Mouse (Mus musculus): ENCODE measurements around the gene Exoc3l. TPM values are rescaled to one million over a fixed set of nuclear protein-coding genes. Genes with fewer than 3 reads are reported as not detected.
"Not testable (repeated sequence)": the region's sequence is repeated elsewhere in the genome, so short reads cannot be mapped to it uniquely, and the experiment has no call there.

Gene Exoc3l
- total RNA-seq, 2 experiments from 2014 or later: 1.4 to 2.5 TPM

DNA sequence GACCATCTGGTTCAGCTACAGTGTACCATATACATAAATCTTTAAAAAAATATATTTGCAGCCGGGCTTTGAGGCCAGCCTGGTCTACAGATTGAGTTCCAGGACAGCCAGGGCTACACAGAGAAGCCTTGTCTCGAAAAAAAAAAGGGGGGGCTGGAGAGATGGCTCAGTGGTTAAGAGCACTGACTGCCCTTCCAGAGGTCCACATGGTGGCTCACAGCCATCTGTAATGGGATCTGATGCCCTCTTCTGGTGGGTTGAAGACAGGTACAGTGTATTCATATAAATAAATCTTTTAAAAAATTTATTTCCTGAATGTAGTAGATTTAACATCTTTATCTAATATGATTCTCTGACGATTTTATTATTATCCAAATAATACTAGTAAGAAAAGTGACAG lies 4.1 kb downstream of the Exoc3l start:
- DNase-seq: not testable (repeated sequence)

DNA sequence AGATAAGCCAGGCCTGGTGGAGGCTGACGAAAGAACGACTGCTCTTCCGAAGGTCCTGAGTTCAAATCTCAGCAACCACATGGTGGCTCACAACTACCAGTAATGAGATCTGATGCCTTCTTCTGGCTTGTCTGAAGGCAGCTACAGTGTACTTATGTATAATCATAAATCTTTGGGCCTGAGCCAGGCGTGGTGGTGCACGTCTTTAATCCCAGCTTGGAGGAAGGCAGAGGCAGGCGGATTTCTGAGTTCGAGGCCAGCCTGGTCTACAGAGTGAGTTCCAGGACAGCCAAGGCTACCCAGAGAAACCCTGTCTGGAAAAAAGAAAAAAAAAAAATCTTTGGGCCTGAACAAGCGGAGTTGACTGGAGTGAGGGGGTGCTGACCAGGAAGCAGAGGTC lies 4.5 kb downstream of the Exoc3l start:
- DNase-seq: not testable (repeated sequence)

DNA sequence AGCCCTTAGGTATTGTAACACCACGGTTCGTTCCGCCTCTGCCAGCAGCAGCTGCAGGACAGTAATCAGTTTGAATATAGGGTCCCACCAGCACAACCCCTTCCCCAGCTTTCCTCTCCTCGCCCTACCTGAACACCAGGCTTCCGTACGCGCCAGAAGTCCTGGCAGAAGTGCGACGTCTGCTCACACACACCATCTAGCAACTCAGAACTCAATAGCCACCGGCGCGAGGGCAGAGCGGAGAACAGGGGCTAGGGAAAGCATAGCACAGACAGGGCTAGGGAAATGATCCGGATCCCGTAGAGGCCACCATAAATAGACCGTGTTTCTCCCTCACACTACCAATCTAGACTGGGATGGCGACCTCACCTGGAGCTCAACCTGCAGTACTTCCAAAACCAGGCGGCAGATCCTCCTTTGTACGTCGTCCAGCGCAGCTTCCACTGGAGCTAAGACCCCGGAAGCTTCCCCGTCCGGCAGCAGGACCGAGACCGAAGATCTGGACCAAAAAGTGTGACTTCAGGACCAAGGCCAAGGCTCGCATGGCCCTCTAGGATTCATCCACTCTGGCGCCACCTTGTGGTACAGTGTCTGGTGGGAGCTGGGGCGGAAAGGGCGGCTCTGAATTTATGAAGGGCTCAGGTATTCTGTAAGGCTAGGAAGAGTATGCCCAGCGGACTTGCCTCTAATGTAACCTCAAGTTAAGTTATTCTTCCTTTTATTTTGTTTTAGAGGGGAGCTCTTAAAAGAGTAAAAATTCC lies 5.2 kb downstream of the Exoc3l start:
- DNase-seq: peak; percentile 63

DNA sequence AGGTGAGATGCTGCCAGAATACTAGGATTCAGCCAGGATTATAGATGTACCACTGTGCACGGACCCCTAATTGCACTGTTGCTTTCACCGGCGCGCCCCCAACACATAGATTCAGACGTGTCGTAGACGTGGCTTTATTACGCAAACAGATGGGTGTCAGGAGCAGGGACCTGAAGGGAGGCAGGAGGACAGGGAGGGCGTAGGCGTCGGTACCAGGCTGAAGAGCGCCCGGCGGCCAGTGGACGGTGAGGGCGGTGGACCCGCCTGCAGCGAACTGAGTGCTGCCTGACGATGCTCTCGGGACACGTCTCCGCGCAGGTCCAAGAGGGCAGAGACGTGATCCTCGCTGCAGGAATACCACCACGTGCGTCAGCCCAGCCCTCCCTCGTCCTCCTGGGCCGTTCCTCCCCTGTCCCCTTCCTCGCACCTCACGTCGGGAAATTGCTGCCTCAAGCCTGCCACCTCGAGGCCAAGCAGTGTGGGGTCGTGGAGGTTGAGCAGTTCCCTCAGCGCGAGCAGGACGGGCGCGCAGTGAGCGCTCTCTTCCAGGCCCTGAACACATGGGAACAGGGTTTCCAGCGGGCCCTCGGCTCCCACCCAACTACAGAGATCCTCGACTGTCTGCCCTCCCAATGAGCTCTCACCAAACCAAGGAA lies 6.0 kb downstream of the Exoc3l start, which contains the start of gene 4931428F04Rik:
TSS of gene 4931428F04Rik (minus strand) at position 60 of the 656 bp plus-strand sequence.
- no peak for DNase-seq

DNA sequence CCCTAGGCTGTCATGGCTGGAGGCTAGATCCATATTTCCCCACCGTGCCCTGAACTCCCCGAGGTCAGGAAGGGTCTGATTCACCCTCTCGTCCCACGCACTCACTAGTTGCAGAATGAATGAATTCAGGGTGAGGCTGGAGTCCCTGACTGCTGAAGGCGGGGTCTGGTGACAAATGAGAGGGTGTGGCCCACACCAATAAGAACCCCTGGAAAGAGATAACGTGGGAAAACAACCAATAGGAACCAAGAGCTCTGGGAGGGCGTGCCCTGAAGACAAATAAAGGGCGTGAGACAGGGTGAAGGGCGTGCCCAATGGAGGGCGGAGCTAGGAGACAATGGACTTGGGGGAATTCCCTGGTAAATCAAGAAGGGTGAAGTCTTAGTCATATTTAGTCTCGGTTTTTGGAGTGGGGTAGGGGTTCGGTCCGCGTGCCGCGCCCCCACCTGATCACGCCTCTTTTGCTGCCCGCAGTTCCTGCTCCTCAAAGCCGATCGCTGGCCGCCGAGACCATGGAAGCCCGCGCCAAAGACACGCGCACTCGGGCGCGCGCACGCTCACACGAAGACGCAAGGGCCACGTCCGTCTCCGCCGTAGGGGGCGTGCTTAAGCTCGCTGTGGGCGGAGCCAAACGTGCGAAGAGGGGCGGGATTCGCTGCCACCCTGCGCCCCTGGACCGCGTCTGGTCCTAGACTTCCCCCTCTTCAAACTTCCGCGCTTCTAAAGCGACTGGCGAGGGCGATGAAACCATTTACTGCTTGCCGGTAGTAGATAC lies 6.8 kb downstream of the Exoc3l start:
- DNase-seq: peak; percentile 89

DNA sequence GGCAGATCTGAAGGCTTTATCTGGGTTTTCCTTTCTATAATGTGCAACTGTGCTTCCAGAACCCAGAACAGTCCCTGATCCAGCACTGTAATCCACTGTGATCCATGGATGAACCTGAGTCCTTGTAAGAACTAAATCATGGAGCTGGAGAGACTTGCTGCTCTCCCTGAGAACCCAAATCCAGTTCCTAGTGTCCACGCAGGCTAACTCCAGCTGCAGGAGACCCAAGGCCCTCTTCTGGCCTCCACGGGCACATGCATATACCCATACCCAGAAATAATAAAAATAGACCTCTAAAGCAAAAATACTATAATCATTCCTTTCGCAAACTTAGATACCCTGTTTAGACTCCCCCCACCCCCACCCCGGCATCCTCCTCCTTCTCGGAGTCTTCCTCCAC lies 7.7 kb downstream of the Exoc3l start:
- no peak for DNase-seq

DNA sequence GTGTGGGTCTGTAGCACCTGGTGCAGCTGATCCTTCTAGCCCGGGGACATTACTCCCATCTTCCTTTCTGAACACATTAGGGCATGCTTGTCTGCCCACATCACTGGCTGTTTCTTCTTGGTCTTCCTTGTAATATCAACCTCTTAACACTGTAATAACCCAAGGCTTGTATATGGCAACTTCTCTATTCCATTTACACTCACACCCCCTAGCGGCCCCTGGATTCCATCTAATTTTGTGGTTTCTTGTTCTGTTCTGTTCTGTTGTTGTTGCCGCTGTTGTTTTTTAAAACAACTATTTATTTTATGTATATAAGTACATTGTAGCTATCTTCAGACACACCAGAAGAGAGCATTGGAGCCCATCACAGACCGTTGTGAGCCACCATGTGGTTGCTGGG lies 9.0 kb downstream of the Exoc3l start:
- DNase-seq: no peak

DNA sequence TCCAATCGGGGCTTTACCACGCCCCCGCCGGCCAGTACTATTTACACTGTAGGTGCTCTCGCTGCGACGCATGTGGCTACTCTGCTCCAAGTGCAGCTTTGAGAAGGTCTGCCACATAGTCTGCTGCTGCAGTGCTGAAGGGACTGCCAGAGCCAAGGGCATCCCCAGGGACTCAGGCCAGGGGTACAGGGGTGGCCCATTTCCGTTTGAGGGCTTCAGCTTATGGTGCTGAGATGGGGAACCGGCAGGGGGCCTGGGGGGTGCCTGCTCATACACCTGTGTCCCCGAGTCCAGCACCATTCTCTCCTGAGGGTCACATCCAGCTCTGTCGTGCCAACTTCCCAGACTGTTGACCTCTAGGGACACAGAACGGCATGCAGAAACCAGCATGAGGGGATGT lies 10.4 kb downstream of the Exoc3l start:
- DNase-seq: no peak

DNA sequence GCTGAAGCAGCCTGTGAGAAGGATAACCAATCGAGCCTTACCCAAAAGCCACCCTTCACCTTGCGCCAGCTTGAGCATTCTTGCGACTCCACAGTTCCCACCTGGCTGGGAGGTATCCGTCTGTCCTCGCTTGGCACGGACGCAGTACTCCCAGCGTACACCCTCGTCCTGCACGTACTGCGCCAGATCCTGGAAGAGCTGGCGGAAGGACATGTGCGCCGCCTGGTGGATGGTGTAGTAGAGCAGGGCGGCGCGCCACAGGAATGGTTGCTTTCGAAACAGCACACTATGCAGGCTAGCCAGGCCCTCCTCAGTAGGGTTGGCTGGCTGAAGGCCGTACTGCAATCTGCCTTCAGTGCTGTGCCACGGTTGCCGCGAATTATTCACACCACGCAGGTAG lies 12.8 kb downstream of the Exoc3l start:
- peak; percentile 50 for DNase-seq

DNA sequence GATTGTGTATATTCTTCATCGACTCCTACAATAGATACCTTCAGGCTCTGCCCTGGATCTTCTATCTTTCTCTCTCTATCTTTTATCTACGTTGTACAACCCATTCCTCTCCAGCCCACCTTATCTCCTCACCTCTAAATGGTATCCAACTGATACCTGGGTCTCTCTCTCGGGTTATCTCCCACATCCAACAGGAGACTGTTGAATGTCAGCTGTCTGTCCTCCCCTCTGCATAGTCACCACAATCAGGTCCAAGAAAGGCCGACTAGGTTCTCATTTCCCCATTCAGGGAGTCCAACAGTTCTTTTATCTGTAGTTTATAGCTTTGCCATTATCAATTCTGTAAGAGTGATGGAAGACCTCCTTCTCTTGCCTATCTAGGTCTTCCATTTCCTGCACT lies 13.7 kb downstream of the Exoc3l start:
- DNase-seq: no peak

DNA sequence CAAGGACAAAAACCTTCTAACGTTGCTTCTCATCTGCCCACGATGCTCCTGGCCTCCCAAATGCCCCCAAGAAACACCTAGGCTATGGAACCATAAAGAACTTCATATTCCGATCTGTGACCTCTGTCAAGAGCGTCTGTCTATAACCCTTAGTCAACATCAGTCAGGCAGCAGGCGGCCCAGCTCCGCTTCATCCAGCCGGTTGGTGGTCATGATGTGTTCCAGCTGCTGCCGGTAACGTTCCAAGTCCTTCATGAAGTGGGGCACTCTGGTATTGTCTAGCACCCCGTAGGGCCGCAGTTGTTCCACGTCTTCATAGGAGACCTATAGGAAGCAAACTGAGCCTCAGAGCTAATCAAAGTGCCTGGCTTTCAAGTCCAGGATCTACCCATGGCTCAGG lies 14.1 kb downstream of the Exoc3l start:
- DNase-seq: no peak

DNA sequence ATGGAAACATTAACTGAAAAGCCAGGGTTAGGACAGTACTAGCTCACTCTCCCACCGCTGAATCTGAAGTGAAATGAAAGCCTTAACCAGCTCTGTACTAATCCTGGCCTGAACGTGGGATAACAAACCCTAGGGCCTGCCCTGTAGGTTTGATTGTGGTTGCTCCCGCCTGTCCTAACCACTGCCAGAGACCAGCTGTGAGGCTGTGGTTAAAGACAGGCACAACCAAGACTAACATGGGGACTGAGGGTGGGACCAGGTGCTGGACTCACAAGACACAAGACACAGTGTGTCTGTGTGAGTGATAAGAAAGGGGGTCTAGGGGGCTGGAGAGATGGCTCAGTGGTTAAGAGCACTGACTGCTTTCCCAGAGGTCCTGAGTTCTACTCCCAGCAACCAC lies 15.3 kb downstream of the Exoc3l start:
- DNase-seq: no peak

DNA sequence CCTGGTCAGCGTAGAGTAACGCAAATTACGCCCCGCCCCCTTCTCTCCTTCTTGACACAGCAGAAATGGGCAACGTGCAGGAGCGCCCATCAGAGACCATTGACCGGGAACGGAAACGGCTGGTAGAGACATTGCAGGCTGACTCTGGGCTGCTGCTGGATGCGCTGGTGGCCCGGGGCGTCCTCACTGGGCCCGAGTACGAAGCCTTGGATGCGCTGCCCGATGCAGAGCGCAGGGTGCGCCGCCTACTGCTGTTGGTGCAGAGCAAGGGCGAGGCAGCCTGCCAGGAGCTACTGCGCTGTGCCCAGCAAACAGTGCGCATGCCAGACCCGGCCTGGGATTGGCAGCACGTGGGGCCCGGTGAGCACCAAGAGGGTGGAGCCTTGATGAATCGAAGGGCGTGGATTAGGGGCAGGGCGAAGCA lies 17.0 kb downstream of the Exoc3l start:
- peak; percentile 84 for DNase-seq

DNA sequence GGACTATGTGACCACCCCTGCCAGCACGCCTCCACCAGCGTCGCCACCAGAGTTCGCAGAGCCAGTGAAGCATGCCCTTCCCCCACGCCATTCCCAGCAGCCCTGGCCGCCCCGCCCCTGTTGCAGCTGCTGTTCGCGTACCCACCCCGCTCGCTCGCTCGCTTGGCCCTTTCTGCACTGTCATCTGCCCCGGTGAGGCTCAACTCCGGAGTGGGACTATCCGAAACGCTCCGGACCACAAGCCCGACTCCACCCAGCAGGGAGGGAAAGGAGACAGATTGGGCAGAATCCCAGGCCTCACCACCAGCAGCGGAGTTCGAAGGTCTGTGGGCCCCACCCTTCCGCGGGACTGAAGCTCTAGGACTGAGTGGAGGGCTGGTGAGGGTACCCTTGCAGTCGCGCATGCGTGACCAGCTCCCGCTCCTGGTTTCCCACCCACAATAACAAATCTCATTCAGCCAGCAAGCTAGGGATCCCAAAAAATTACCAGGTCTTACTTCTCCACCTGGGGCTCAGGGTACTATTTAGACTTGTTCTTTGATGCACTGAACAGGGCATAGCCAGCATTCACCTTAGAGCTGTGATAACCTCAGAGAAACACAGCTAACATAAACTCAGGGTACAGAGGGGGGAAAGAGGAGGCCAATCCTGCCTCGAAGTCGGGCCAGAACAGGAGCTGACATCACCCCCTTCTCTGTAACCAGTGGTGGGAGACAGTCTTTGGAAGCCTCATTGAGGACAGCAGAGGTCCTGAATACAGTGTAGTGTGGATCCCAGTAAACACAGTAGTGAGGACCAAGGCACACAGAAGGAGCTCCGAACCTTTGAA lies 19.4 kb downstream of the Exoc3l start:
- peak; percentile 58 for DNase-seq

DNA sequence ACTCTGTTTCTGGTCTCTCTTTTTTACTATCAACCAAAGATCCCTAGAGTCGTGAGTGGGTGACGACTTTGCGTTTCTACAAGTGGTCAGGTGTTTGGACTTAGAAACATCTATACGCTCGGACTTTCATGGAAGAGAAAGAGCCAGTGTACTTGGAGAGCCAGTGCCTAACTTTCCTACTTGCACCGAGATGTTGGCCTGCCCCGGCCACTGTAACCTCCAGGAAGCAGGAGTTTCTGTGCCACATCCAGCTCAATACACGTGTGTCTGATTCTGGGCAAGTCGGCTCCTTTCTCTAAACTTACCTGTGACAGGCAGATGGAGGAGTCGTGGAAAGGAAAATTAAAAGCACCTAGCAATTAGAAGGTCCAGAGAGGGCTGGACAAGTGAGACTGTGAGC lies 20.1 kb downstream of the Exoc3l start, which contains the start of gene Nol3:
TSS of gene Nol3 (plus strand) at position 301 of the 400 bp plus-strand sequence.
- no peak for DNase-seq

DNA sequence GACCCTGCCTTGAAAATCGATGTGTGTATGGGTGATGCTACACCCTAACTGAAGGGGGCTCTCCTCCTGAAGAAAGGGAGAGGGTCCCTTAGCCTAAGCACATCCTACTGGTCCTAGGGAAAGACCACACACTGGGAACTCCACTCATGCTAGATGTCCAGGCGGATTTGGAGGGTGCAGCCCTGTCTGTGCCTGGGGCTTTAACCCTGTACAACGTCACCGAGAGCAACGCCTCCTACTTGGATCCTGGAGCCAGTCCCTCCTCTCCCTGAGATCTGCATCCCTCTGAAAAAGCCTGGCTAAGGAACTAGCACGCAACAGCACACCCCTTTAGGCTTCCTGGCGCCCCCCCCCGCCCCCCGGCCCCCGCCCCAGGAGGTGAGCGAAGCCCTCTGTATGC lies 20.5 kb downstream of the Exoc3l start:
- DNase-seq: no peak

DNA sequence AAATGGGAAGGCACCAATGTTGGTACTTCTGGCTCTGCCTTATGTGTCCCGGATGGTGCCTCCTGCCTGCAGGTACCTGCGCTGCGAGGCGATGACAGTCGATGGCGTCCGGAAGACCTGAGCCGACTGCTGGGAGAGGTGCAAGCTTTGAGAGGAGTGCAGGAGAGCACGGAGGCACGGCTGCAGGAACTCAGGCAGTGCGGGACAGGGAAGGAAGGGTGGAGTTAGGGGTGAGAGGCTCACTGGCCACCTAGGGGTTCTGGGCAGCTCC lies 25.1 kb downstream of the Exoc3l start:
- no peak for DNase-seq

DNA sequence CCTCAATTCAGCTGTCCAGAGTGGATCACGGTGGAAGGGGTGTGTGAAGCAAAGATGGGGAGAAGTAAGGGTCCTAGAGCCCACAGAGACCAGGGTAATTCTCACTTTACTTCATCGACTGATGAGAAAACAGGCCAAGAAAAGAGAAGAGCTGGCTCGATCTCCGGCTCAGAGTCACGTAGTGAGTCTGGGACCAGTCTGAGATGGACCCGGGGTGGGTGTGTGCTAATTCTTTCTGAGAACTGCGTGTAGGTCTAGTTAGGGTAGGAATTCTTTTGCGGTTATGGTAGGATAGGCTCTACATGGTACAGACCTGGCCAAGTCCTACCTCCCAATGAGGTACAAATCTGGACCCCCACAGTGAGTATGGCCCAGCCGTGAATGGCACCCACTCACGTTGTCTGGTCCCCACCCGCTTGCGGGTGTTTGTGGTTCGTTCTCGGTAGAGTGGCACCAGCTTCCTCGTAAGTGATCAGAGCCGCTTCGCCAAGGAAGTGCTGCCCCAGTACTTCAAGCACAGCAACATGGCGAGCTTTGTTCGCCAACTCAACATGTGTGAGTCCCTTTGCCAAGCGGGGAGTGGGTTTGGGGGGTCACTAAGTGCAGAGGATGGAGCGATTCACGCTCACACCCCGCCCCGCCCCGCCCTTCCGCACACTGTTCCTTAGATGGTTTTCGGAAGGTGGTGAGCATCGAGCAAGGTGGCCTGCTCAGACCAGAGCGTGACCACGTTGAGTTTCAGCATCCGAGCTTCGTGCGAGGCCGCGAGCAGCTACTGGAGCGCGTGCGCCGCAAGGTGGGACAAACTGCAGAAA lies 25.6 kb downstream of the Exoc3l start:
- DNase-seq: no peak

DNA sequence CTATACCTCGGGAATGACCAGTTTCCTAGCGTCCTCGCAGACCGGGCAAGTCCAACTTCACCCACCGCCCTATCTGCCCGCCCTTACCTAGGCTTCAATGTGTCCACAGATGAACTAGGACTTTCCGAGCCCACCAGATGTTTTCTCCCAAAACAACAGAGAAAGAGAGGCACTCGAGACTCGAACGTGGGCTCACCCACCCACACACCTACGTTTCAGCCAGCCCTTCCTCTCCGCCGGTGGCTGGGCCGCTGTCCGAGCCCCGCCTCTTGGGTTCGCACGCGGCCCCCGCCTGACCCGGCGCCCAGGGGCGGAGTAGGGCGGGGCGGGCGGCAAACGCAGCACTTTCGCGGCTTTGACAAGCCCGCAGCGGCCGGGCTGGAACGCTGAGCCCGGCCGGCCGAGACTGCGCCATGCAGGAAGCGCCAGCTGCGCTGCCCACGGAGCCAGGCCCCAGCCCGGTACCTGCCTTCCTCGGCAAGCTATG lies 26.4 kb downstream of the Exoc3l start, which contains the start of gene Hsf4:
TSS of gene Hsf4 (plus strand) at position 341 of the 487 bp plus-strand sequence.
- peak; percentile 71 for DNase-seq

DNA sequence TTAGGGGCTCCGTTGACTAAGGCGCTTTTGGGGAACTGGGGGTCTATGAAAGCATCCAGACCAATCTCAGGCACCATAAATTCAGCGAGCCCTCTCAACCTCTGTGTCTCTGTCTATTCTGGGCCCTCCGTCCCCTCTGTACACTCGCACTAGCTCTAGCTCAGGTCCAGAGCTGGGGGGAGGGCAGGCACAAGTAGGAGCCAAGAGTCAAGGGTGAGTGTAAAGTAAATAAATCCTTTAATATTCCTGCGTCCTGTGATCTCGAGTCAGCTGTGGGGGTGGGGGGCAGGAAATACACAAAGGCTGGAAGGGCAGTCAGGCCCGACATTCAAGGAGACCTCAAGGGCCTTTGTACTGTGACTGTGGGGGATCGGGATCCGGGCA lies 26.8 kb downstream of the Exoc3l start:
- no peak for DNase-seq

Measured in gastrocnemius, postnatal 25 days (tissue).